Mouse (Mus musculus) heart, postnatal 0 days (tissue): ENCODE data around the gene Ntn5.

Experiments used
- CTCF ChIP-seq: IDR thresholded peaks from 2 replicates; pipeline ENCODE4 v1.5.1; 2016; ENCODE audit warnings: antibody characterized with exemption, control low read depth, low read depth
- EP300 ChIP-seq: IDR thresholded peaks from 2 replicates; pipeline ENCODE4 v1.6.1; 2016; ENCODE audit warnings: antibody characterized with exemption, low read depth

- TF ChIP-seq CTCF (no peak), EP300 (no peak)
These were observed 23.0 kb downstream of the Ntn5 start for GRCm38 (mm10) chr7:45706721-45707241.
